Mouse (Mus musculus): ENCODE data around the gene Cfl1.

Cfl1 gene

DNA sequence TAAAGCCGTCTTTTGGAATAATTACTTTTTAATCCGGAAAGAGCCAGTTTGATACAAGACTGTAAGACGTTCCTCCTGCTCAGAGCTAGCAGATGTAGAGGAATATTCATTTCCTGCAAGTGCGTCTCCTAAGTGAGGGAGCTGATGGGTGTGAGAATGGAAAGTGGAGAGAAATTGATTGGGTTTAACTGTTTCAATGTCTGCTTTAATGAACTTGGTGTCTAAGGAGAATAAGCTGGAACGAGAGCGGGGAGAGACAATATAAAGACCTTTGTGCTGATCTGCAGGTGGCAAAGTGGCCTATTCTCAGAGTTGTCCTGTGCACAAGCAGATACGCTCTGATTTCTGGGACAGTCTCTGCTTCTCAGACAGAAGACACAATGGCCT lies 39.9 kb downstream of the Cfl1 start:
- no peak for DNase-seq (ENCODE audit: low read depth)

DNA sequence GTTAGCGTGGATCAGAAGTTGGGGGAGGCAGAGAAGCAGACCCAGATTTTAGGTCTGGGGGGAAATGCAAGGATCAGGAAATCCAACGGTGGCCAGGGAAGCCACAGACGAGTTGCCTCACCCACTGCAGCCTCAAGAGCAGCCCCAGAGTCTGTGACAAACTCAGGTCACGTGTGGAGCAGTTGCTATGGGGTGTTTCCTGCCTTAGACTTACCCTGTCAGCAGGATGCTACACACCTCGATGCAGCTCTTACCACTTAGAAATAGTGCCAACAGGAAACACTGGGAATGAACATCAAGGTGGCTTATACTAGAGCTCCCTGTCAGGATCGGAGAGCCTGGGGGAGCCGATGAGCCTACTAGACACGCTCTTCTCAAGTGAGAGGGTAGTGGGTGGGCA lies 42.3 kb downstream of the Cfl1 start:
- DNase-seq (ENCODE audit: low read depth), result no peak

DNA sequence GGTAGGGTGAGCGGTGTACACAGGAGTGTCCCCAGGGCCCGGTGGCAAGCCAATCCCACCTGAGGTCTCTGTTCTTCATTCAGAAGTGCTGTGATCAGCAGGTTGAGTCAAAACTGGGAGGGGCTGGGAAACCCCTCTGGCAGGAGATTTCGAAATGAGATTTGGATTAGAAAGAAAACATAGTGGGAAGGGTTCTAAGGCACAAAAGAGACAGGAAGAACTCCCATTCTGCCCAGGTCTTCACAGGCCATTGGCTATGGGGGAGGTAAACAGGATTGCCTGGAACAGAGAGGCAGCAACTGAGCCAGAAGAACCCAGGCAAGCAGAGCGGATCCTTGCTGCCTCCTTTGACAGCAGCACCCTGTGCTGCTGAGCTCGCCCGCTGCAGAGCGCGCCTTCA lies 48.5 kb downstream of the Cfl1 start:
- no peak for DNase-seq (ENCODE audit: low read depth)

DNA sequence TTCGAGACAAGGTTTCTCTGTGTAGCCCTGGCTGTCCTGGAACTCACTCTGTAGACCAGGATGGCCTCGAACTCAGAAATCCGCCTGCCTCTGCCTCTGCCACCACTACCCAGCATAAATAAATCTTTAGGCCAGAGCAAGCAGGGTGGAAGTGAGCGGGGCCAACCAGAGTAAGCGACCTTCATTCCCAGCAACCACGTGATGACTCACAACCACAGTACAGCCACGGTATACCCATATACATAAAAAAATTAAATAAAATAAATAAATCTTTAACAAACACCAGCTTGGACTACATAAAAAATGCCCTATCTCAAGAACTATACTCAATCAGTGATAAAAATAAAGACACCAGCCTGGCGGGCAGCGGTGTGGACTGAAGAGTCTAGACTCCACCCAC lies 53.1 kb downstream of the Cfl1 start:
- no peak for DNase-seq (ENCODE audit: low read depth)

GRCm38 (mm10) chr19:5544031-5544430 lies 53.8 kb downstream of the Cfl1 start:
- DNase-seq (ENCODE audit: low read depth), result no peak
